Mouse (Mus musculus): ENCODE measurements around the gene 0610010F05Rik.

Gene 0610010F05Rik

GRCm38 (mm10) chr11:23557039-23557630 lies 76.3 kb downstream of the 0610010F05Rik start:
- DNase-seq = peak; percentile 13

GRCm38 (mm10) chr11:23537446-23537845 lies 96.0 kb downstream of the 0610010F05Rik start:
- DNase-seq = no peak

- no peak for DNase-seq
Observed at GRCm38 (mm10) chr11:23520473-23521205, 112.8 kb downstream of the 0610010F05Rik start, which contains the start of gene 1700093K21Rik. Gene 1700093K21Rik (minus strand): TSS chr11:23521155.

DNA sequence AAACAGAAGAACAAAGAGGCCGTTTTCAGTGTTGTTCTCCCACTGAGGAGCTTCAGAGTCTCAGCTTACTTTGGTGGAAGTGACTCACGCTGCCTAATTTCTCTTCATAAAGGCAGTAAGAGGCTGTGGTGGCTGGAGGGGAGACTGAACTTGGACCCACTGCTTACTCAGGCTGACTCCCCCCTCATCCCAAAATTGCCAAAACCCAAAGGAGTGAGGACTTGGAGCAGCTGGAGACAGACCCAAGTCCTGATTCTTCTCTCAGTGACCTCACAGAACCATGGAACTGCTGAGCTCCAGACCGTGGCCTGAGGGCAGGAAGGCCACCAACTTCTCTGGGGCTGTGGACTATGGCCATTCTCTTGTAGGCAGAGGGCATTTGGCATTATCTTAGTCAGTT lies 114.5 kb downstream of the 0610010F05Rik start:
- no peak for DNase-seq

DNA sequence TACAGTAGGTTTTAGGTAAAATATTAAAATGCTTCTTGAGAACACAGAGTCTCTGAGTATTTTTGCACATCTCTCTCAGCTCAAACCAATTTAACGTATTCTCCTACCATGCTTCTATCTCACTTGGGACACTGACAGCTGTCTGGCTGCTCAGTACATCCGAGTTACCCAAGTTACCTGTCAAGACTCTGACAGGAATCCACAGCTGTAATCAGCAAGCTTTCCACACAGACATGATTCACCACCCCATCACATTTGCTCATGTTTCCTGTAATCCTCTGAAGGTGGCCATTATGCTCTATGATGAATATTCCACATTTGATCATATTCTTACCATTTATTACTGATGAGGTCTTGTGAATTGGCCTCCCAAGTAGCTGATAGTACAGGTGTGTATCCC lies 118.1 kb downstream of the 0610010F05Rik start:
- DNase-seq = no peak

Measured in embryo, embryonic 11 days (tissue).